Mouse (Mus musculus) small intestine, adult 2 months (tissue): ENCODE data around the gene Serf2. TPM values are rescaled to one million over a fixed set of nuclear protein-coding genes. Genes with fewer than 3 reads are reported as not detected.

Source experiments
- H3K27ac ChIP-seq: fragments of 200-500 bp; 2 replicates; pipeline ENCODE4 v1.5.1; 2012; ENCODE audit warnings: low read depth, low read length, control low read depth, inconsistent platforms; ENCODE audit not compliant: insufficient read depth
- H3K27me3 ChIP-seq: fragments of 200-500 bp; 2 replicates; pipeline ENCODE4 v1.6.1; 2012; ENCODE audit warnings: mild to moderate bottlenecking, moderate library complexity, low read length, inconsistent platforms; ENCODE audit not compliant: control insufficient read depth, insufficient read depth
- H3K36me3 ChIP-seq: fragments of 200-500 bp; 2 replicates; pipeline ENCODE4 v1.6.1; 2012; ENCODE audit warnings: mild to moderate bottlenecking, low read length, control low read depth, inconsistent platforms; ENCODE audit not compliant: control insufficient read depth, insufficient read depth
- H3K4me1 ChIP-seq: fragments of 200-500 bp; 2 replicates; pipeline ENCODE4 v1.6.1; 2012; ENCODE audit warnings: low read length, inconsistent platforms, mixed read lengths; ENCODE audit not compliant: control insufficient read depth, insufficient read depth, insufficient read length
- H3K4me3 ChIP-seq: fragments of 200-500 bp; 2 replicates; pipeline ENCODE4 v1.5.1; 2012; ENCODE audit warnings: low read depth, mild to moderate bottlenecking, control low read depth, inconsistent platforms, low read length, moderate library complexity
- CTCF ChIP-seq: fragments of 200-500 bp; IDR thresholded peaks from 2 replicates; pipeline ENCODE4 v1.5.1; 2012; ENCODE audit warnings: low read depth, mild to moderate bottlenecking, control low read depth, inconsistent platforms, low read length, moderate library complexity, mixed read lengths; ENCODE audit not compliant: insufficient replicate concordance, insufficient read length; ENCODE audit errors: extremely low read depth
- POLR2A ChIP-seq: fragments of 200-500 bp; IDR thresholded peaks from 2 replicates; pipeline ENCODE4 v1.6.1; 2012; ENCODE audit warnings: low read depth, mild to moderate bottlenecking, control low read depth, inconsistent platforms, low read length, moderate library complexity
- WGBS: fragments of 180-500 bp; shearing (Covaris S2); methylation state at CpG from one replicate; pipeline ENCODE4 v1.1.7; 2018; 5-methylcytosine and 5-hydroxymethylcytosine counted together
- polyA plus RNA-seq: library from polyadenylated mRNA; depleted of rRNA; stranded (reverse); fragments of >200 nt; gene quantifications from 2 replicates; pipeline ENCODE4 v1.2.3, GENCODE M21; 2012; rRNA removed

The Serf2 gene
- polyA plus RNA-seq, 1 experiment: 475 TPM

DNA sequence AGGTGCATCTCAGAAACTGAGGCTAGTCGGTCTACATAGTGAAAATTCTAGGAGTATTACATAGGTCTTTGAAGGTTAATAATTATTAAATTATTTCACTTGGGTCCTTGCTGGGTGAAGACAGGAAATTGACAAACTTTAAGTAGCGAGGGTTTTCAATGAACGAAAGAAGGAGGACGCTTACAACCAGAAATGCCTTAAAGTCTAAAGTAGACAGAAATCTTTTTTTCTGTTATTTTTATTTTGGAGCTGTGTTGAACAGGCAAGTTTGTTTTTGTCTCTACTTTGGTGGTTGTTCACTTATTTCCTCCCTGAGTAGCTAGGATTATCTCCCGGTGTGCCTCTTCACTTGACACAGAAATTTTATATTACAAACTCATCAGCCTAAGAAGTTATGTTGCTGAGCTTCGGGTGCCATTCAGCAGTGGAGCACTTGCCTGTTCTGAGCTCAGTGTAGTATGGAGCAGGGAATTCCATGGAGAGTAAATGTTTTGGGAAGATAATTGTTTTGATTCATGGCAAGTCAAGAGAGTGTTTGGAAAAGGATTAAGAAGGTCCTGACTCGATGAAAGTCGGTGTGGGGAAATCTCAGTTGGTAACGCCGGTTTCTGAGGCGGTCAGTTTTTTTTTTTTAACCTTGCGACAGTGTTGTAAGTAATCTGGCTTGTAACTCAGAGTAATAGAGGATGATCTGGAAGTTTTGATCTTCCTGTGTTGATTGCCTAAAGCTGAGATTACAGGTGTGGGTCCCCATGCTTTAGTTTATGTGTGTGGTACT lies 58.4 kb downstream of the Serf2 start:
- Histone ChIP-seq H3K27ac (no peak overlapping the region), H3K4me1 (peaks cover 3% of the 10 kb centered on the region), H3K4me3 (no peak overlapping the region), H3K27me3 (no peaks in the 10 kb centered on the region), H3K36me3 (peaks cover 3% of the 10 kb centered on the region; the same call in 1 of the 2 replicates)
- no peak for TF ChIP-seq POLR2A
- no peak for TF ChIP-seq CTCF
- WGBS: 1% methylated on average over 12 of the region's 12 CpGs

Other genes starting within 250 kb of the Serf2 start
- gene Trp53bp1, start 177.8 kb upstream of the Serf2 start, polyA plus RNA-seq: 4.6 and 9.5 TPM in 2 replicates
- gene Map1a, start 159.6 kb upstream of the Serf2 start, polyA plus RNA-seq: 1.9 and 2.2 TPM in 2 replicates
- gene Ppip5k1, start 93.8 kb upstream of the Serf2 start, polyA plus RNA-seq: 19.8 and 47.0 TPM in 2 replicates
- gene Ckmt1, start 91.5 kb upstream of the Serf2 start, polyA plus RNA-seq: 1,046 and 2,297 TPM in 2 replicates
- 0.55 and 1.0 TPM in 2 replicates for gene Strc, start 62.0 kb upstream of the Serf2 start, polyA plus RNA-seq
- gene Pdia3, start 35.4 kb upstream of the Serf2 start, polyA plus RNA-seq: 937 and 1,104 TPM in 2 replicates
- 0.80 and 0.84 TPM in 2 replicates for gene Catsper2, start 35.4 kb upstream of the Serf2 start, polyA plus RNA-seq
- gene Ell3, start 4.9 kb upstream of the Serf2 start, polyA plus RNA-seq: 1.2 and 2.7 TPM in 2 replicates
- 1.5 and 3.3 TPM in 2 replicates for gene Hypk, start 4.1 kb downstream of the Serf2 start, polyA plus RNA-seq
- gene Serinc4, start 7.6 kb downstream of the Serf2 start, polyA plus RNA-seq: 0.06 and 0.10 TPM in 2 replicates
- gene Mfap1b, start 24.9 kb downstream of the Serf2 start, polyA plus RNA-seq: 0.51 and 0.66 TPM in 2 replicates
- gene Mfap1a, start 57.5 kb downstream of the Serf2 start, polyA plus RNA-seq: 0.20 and 0.63 TPM in 2 replicates
- 0.47 and 1.6 TPM in 2 replicates for gene Wdr76, start 57.5 kb downstream of the Serf2 start, polyA plus RNA-seq